Mouse (Mus musculus): ENCODE results near the gene Grin3b. TPM values are rescaled to one million over a fixed set of nuclear protein-coding genes. Genes with fewer than 3 reads are reported as not detected.

The Grin3b gene
- total RNA-seq, 1 experiment, result 0.36 TPM

DNA sequence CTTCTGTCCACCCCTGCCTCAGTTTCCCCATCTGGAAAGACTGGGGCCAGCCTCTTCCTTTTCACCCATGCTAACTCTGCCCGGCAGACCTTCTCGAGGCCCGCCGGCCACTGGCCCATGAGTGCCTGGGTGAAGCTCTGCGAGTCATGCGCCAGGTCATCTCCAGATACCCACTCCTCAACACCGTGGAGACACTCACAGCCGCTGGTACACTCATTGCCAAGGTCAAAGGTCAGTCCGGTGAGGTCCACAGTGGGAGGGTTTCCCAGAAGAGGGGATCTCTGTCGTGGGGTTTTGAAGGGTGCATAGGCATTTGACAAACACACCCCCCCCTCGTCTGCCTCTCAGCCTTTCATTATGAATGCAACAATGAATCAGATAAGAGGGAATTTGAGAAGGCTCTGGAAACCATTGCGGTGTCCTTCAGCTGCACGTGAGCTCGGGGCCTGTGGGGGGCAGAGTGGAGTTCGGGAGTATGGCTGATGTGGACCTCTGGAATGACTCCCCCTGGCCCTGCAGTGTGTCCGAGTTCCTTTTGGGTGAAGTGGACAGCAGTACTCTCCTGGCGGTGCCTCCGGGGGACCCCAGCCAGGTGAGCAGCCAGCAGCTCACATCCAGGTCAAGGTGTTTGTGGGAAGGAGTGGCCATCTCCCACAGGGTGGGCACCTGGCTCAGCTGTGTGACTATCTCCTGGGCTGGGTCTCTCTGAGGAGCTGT, 50.2 kb downstream of the Grin3b start:
- no peak overlapping the region for H3K4me3 ChIP-seq (ENCODE audit: insufficient read depth in 1 of 2, low read depth in 1 of 2, low read length in 2 of 2, poor library complexity in 1 of 2, severe bottlenecking in 1 of 2)
- H3K9me3 ChIP-seq (ENCODE audit: control insufficient read depth, insufficient read depth, low read depth, low read length), result no peaks in the 10 kb centered on the region
- TF ChIP-seq MAFK (IDR thresholded peaks at IDR 0.05; ENCODE audit: insufficient read depth, low read depth, low read length) (no peak), CHD2 (IDR thresholded peaks at IDR 0.05; ENCODE audit: low read depth, low read length) (no peak), HCFC1 (IDR thresholded peaks at IDR 0.05; ENCODE audit: borderline replicate concordance, insufficient read depth, low read length) (no peak), ZC3H11A (IDR thresholded peaks at IDR 0.05; ENCODE audit: borderline replicate concordance, low read depth, low read length) (no peak)
- no peak overlapping the region for H3K27ac ChIP-seq (ENCODE audit: insufficient read depth, low read depth, low read length, poor library complexity, severe bottlenecking)
- H3K36me3 ChIP-seq (ENCODE audit: control insufficient read depth, insufficient read depth, low read length, poor library complexity, severe bottlenecking), result peaks cover 3% of the 10 kb centered on the region; the same call in 1 of the 2 replicates
- no peak for DNase-seq (ENCODE audit: low read depth, low spot score)
- no peak overlapping the region for H3K9ac ChIP-seq (ENCODE audit: insufficient read depth, low read depth, low read length, poor library complexity, severe bottlenecking)
- peaks cover 0 to 39% of the 10 kb centered on the region in 2 experiments; a peak in 3 of 4 replicates for H3K4me1 ChIP-seq (ENCODE audit: control insufficient read depth in 2 of 2, insufficient read depth in 2 of 2, low read length in 2 of 2, poor library complexity in 1 of 2)
- in situ Hi-C loops (cut with MboI; ENCODE audit: low sequenced_read_pairs in 2 of 2, unreplicated experiment in 2 of 2), result no loop called here

DNA sequence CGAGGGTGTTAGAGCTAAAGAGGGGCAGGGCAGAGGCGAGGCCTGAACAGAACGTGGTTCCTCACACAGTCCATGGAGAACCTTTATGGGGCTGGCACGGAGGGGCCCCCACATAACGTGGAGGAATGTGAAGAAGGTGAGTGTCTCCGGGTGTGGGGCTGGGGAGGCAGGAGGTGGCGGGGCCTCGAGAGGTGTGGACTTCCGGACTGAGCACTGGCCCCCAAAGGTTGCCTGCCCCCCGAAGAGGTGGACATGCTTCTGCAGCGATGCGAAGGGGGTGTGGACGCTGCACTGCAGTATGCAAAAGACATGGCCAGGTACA, 50.8 kb downstream of the Grin3b start:
- Histone ChIP-seq H3K9me3 (ENCODE audit: control insufficient read depth, insufficient read depth, low read depth, low read length) (no peaks in the 10 kb centered on the region), H3K36me3 (ENCODE audit: control insufficient read depth, insufficient read depth, low read length, poor library complexity, severe bottlenecking) (peaks cover 3% of the 10 kb centered on the region; the same call in 1 of the 2 replicates), H3K4me3 (ENCODE audit: insufficient read depth in 1 of 2, low read depth in 1 of 2, low read length in 2 of 2, poor library complexity in 1 of 2, severe bottlenecking in 1 of 2) (no peak overlapping the region), H3K4me1 (ENCODE audit: control insufficient read depth in 2 of 2, insufficient read depth in 2 of 2, low read length in 2 of 2, poor library complexity in 1 of 2) (peaks cover 0 to 43% of the 10 kb centered on the region in 2 experiments; a peak in 3 of 4 replicates), H3K27ac (ENCODE audit: insufficient read depth, low read depth, low read length, poor library complexity, severe bottlenecking) (no peak overlapping the region), H3K9ac (ENCODE audit: insufficient read depth, low read depth, low read length, poor library complexity, severe bottlenecking) (no peak overlapping the region)
- DNase-seq (ENCODE audit: low read depth, low spot score), result no peak
- in situ Hi-C loops (cut with MboI; ENCODE audit: low sequenced_read_pairs in 2 of 2, unreplicated experiment in 2 of 2), result no loop called here
- TF ChIP-seq ZC3H11A (IDR thresholded peaks at IDR 0.05; ENCODE audit: borderline replicate concordance, low read depth, low read length), result no peak
- no peak for TF ChIP-seq ZNF384 (IDR thresholded peaks at IDR 0.05; ENCODE audit: low read depth, low read length)
- TF ChIP-seq HCFC1 (IDR thresholded peaks at IDR 0.05; ENCODE audit: borderline replicate concordance, insufficient read depth, low read length), result no peak
- no peak for TF ChIP-seq CHD2 (IDR thresholded peaks at IDR 0.05; ENCODE audit: low read depth, low read length)
- no peak for TF ChIP-seq MAFK (IDR thresholded peaks at IDR 0.05; ENCODE audit: insufficient read depth, low read depth, low read length)

DNA sequence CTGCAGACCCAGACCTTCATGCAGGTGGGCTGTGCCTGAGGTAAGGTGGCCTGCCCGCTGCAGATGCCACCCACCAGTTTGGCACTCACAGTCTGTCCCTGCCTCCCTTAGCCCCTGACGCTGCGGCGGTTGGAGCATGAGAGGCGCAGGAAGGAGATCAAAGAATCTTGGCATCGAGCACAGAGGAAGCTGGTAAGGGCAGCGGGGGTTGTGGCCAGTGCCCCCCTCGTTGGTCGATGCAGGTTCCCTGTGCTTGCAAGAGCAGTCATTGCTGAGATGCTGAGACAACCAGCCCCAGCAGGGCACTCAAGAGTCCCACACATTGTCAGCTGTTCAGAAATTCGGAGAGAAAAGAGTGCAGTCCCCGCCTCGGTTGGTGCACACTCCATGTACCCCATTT, 51.6 kb downstream of the Grin3b start:
- no peak overlapping the region for H3K4me3 ChIP-seq (ENCODE audit: insufficient read depth in 1 of 2, low read depth in 1 of 2, low read length in 2 of 2, poor library complexity in 1 of 2, severe bottlenecking in 1 of 2)
- H3K9me3 ChIP-seq (ENCODE audit: control insufficient read depth, insufficient read depth, low read depth, low read length), result no peaks in the 10 kb centered on the region
- DNase-seq (ENCODE audit: low read depth, low spot score), result no peak
- peaks cover 3% of the 10 kb centered on the region; the same call in 1 of the 2 replicates for H3K36me3 ChIP-seq (ENCODE audit: control insufficient read depth, insufficient read depth, low read length, poor library complexity, severe bottlenecking)
- in situ Hi-C loops (cut with MboI; ENCODE audit: low sequenced_read_pairs in 2 of 2, unreplicated experiment in 2 of 2), result no loop called here
- H3K27ac ChIP-seq (ENCODE audit: insufficient read depth, low read depth, low read length, poor library complexity, severe bottlenecking), result no peak overlapping the region
- H3K4me1 ChIP-seq (ENCODE audit: control insufficient read depth in 2 of 2, insufficient read depth in 2 of 2, low read length in 2 of 2, poor library complexity in 1 of 2), result peaks cover 0 to 44% of the 10 kb centered on the region in 2 experiments; a peak in 3 of 4 replicates
- TF ChIP-seq ZC3H11A (IDR thresholded peaks at IDR 0.05; ENCODE audit: borderline replicate concordance, low read depth, low read length), result no peak
- TF ChIP-seq HCFC1 (IDR thresholded peaks at IDR 0.05; ENCODE audit: borderline replicate concordance, insufficient read depth, low read length), result no peak
- no peak for TF ChIP-seq CHD2 (IDR thresholded peaks at IDR 0.05; ENCODE audit: low read depth, low read length)
- TF ChIP-seq MAFK (IDR thresholded peaks at IDR 0.05; ENCODE audit: insufficient read depth, low read depth, low read length), result no peak
- no peak for TF ChIP-seq ZNF384 (IDR thresholded peaks at IDR 0.05; ENCODE audit: low read depth, low read length)
- H3K9ac ChIP-seq (ENCODE audit: insufficient read depth, low read depth, low read length, poor library complexity, severe bottlenecking), result no peak overlapping the region

DNA sequence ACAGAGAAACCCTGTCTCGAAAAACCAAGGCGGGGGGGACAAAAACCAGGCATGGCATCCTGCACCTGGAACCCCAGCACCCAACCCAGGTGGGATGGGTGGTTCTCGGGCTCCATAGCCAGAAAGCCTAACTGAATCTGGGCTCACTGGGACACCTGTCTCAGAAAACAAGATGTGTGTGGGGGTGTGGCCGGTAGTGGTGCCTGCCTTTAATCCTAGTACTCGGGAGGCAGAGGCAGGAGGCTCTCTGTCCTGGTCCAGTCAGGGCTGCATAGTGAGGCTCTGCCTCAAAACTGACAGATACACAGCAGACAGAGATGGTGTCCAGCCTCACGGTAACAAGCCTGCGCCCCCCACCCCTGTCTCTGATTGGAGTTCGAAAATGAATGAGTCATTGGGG, 52.3 kb downstream of the Grin3b start:
- no peaks in the 10 kb centered on the region for H3K9me3 ChIP-seq (ENCODE audit: control insufficient read depth, insufficient read depth, low read depth, low read length)
- no peak for DNase-seq (ENCODE audit: low read depth, low spot score)
- TF ChIP-seq MAFK (IDR thresholded peaks at IDR 0.05; ENCODE audit: insufficient read depth, low read depth, low read length), result no peak
- no peak for TF ChIP-seq ZNF384 (IDR thresholded peaks at IDR 0.05; ENCODE audit: low read depth, low read length)
- TF ChIP-seq HCFC1 (IDR thresholded peaks at IDR 0.05; ENCODE audit: borderline replicate concordance, insufficient read depth, low read length), result no peak
- TF ChIP-seq CHD2 (IDR thresholded peaks at IDR 0.05; ENCODE audit: low read depth, low read length), result no peak
- TF ChIP-seq ZC3H11A (IDR thresholded peaks at IDR 0.05; ENCODE audit: borderline replicate concordance, low read depth, low read length), result no peak
- no peak overlapping the region for H3K4me3 ChIP-seq (ENCODE audit: insufficient read depth in 1 of 2, low read depth in 1 of 2, low read length in 2 of 2, poor library complexity in 1 of 2, severe bottlenecking in 1 of 2)
- H3K4me1 ChIP-seq (ENCODE audit: control insufficient read depth in 2 of 2, insufficient read depth in 2 of 2, low read length in 2 of 2, poor library complexity in 1 of 2), result peaks cover 0 to 45% of the 10 kb centered on the region in 2 experiments; a peak in 3 of 4 replicates
- in situ Hi-C loops (cut with MboI; ENCODE audit: low sequenced_read_pairs in 2 of 2, unreplicated experiment in 2 of 2), result no loop called here
- peaks cover 3% of the 10 kb centered on the region; the same call in 1 of the 2 replicates for H3K36me3 ChIP-seq (ENCODE audit: control insufficient read depth, insufficient read depth, low read length, poor library complexity, severe bottlenecking)
- H3K27ac ChIP-seq (ENCODE audit: insufficient read depth, low read depth, low read length, poor library complexity, severe bottlenecking), result no peak overlapping the region
- no peak overlapping the region for H3K9ac ChIP-seq (ENCODE audit: insufficient read depth, low read depth, low read length, poor library complexity, severe bottlenecking)
